Mouse (Mus musculus) E14TG2a.4 (cell line): ENCODE results near the gene Pstpip1.

Source experiments
- CTCF ChIP-seq: conservative IDR thresholded peaks from 2 replicates; pipeline ENCODE4 v1.5.1; 2014; ENCODE audit warnings: low read length
- NANOG ChIP-seq: IDR thresholded peaks from 2 replicates; pipeline ENCODE4 v1.6.1; 2014; ENCODE audit warnings: borderline replicate concordance, low read length, mixed read lengths
- POU5F1 ChIP-seq: IDR thresholded peaks from 2 replicates; pipeline ENCODE4 v1.6.1; 2014; ENCODE audit warnings: low read length, borderline replicate concordance

- no peak for TF ChIP-seq CTCF
- no peak for TF ChIP-seq NANOG
- TF ChIP-seq POU5F1: no peak
These were observed 40.8 kb downstream of the Pstpip1 start for GRCm38 (mm10) chr9:56130536-56130935.
